Mouse (Mus musculus): ENCODE measurements around the gene Robo1.

Gene Robo1

GRCm38 (mm10) chr16:72307537-72308330 lies at the start of gene Robo1:
Gene Robo1 (plus strand): TSS chr16:72308306.
- no peak for DNase-seq

GRCm38 (mm10) chr16:72267839-72268238 lies 40.3 kb upstream of the Robo1 start:
- DNase-seq = no peak

DNA sequence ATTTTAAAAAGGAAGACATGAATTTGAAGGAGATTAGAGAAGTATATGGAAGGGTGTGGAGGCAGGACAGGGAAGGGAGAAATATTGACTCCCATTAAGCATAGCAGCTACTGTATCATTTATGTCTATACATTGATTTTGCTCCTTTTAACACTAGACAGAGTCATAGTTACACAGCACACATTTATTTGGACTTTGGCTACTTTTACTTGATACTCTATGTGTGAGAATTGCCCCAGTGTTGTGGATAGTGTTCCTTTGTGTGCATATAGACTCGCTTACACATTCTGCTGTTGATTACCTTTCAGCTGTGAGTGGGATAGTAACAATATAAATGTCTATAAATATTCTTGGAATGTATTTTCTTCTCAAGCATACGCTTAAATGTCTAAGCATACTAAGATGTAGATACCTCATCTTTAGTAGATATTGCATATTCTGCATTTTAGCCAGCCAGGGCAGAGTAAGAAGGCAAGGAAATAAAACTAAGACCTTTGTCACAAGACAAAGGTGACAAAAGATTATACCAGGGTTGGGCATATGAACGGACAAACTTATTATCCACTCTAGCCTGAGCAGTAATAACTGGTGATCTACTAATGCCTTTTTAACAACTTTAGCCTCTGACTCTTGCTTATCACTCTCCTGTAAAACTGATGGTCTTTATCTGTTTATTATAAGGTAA lies 31.6 kb upstream of the Robo1 start:
- DNase-seq = no peak

DNA sequence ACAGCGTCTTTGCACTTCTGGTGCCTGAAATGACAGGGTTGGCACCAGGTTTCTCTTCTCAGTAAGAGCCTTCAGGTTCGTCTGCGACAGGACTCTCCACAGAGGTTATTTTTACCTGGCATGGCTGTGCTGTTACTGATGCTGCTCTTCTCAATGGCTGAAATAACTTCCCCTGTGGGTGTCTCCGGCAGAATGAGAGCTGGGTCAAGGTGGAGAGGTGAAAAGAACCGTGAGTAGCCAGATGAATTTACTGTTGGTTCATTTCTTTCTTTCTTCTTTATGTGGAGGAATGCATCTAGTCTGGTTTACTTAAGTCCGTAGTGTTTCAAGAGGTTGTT lies 194 bp downstream of the Robo1 start:
- no peak for DNase-seq

- no peak for DNase-seq
Observed at GRCm38 (mm10) chr16:72327321-72327720, 19.2 kb downstream of the Robo1 start.

DNA sequence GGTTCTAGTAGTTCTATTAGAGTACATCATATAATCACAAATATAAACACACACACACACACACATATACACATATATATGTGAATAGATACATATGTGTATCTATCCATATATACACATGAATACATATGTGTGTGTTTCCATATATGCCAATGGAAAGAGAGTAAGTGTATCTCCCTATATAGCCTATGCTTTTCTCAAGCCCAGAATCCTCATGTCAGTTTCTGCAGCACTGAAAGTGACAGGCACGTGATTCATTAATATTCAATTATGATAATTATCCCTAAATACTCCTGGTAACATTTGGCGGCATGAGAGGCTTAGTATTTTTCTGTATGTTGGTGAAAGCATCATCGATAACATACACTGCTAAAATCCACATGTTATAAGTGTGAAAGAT lies 20.5 kb downstream of the Robo1 start:
- DNase-seq = no peak

DNA sequence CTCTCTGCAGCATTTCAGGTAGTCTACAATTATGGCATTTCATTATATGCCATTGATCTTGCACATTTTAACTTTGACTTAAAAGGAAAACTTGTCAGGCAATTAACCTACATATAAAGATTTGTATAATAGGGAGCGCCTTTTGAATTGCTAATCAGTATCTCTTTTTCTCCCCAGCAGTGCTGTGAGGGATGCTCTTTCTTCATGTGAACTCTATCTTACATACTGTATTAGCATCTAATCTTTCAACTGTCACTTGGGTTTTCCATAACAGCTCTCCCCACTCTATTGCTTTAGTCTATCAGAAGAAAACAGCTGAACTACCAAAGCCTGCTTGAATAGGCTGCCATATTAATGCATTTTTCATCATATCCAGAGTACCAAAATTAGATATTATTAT lies 29.7 kb downstream of the Robo1 start:
- no peak for DNase-seq

- DNase-seq = no peak
Observed at GRCm38 (mm10) chr16:72350422-72350821, 42.3 kb downstream of the Robo1 start.

- no peak for DNase-seq
Observed at GRCm38 (mm10) chr16:72356515-72357357, 48.6 kb downstream of the Robo1 start.

DNA sequence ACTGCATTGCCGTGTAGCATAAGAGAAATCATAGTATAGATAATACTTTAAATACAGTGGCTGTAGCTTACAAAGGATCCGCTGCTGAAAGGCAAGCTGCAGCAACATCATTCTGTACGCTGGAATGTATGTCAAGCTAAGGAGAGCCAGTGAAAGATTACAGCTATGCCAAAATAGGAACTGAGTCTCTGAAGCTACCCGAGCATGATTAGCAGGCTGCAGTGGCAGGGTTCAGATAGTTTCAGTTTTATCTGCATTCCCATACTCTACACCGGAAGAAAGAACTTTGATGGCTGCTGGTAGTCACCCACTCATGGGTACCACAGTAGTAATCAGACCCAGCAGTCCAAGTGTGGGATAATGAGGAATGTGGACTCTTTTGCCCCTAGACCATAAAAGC lies 68.8 kb downstream of the Robo1 start:
- DNase-seq = no peak

GRCm38 (mm10) chr16:72381819-72382218 lies 73.7 kb downstream of the Robo1 start:
- no peak for DNase-seq

- no peak for DNase-seq
Observed at GRCm38 (mm10) chr16:72383566-72383965, 75.5 kb downstream of the Robo1 start.

GRCm38 (mm10) chr16:72393512-72393911 lies 85.4 kb downstream of the Robo1 start:
- no peak for DNase-seq

- no peak for DNase-seq
Observed at GRCm38 (mm10) chr16:72398811-72399210, 90.7 kb downstream of the Robo1 start.

DNA sequence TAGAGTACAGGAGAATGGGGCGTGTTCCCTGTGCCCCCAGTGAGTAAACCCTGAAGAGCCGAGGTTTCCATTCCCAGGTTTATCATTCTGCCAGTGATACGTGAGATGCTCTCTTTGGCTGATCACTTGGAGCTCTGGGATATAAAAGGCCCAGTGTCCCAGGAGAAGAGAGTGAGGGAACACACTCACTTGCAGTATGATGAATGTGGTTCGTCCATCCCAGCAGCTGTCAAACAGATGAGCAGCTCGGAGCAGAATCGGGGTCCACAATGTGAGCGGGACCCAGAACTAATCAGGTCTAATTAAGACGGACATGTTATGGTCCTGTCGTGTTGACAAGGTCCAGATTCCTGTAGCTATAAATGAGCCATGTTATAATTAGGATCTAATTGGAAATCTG lies 94.3 kb downstream of the Robo1 start:
- DNase-seq = no peak

DNA sequence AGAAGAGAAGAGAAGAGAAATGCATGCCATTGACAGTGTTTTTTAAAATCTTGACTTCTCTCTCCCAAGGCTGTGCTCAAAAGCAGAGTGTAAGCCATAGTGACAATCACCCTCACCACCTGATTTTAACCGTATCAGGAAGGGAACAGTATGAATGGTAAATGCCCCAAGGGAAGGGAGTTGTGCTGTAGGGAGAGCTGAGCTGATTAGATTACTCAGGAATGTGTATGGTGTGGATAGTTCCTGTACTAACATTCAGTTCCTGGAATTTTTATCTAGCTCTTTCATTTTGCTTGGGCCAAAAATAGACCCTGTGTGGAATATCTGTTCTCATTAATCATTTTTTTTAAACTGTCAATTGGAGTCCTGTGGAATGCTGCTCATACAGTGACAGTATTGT lies 101.7 kb downstream of the Robo1 start:
- no peak for DNase-seq

DNA sequence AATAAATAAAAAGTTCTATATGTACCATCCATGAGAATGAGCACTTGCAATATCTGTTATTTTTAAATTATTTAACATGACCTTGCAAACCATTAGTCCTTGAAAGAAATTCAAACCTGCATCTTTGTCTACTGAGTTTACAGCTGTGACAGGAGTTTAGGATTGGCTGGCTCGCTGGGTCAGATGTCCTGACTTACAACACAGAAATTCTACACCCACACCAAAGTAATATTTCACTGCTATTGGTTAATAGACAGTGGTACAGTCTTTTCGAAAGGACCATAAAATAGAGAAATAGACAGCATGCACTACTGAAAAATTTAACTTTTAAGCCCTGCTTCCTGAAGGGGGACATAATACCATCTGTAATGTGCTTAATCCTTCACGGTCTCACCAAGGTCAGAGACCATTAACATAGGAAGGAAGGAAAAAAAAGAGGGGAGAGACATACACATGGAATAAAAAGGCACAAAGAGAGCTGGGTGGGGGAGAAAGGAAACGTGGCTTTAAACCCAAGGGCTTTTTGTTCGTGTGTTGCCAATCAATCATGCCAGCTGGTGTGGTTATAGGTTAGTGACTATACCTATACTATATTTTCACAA lies 103.7 kb downstream of the Robo1 start:
- no peak for DNase-seq

DNA sequence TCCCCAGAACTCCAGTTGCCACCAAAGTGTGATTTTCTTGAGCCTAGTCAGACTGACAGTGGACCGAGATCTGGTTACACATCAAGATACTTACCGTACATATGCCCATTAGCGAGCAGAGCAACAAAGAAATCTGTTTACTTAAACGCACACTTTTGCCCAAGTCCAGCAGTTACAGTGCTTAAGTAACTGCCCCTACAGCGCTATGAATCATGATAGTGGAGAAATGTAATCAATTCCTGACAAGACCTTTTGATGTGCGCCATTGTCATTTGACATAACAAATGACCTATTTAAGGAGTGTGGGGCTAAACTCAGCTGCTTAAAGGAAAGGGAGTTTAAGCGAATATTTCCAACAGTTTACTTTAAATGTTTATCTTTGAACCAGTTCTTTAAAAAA lies 104.8 kb downstream of the Robo1 start:
- DNase-seq = no peak

GRCm38 (mm10) chr16:72419328-72420066 lies 111.4 kb downstream of the Robo1 start:
- DNase-seq = no peak

DNA sequence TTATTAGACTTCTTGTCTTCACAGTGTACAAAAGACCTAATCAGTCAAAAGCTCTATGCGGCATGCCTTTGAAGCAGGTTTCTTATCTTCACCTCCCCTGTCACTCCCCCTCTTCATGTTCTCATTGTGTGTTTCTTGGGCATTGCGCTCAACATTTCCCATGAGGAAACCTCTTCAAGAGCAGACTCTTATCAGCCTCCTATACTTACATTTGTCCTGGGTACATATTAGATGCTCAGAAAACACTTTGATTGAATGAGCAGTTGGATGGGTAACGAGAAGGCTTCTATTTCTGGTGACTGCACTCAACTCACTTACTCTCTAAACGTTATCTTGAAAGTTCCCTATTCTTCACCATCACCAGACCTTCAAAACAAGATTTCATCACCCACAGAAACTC lies 114.3 kb downstream of the Robo1 start:
- no peak for DNase-seq

DNA sequence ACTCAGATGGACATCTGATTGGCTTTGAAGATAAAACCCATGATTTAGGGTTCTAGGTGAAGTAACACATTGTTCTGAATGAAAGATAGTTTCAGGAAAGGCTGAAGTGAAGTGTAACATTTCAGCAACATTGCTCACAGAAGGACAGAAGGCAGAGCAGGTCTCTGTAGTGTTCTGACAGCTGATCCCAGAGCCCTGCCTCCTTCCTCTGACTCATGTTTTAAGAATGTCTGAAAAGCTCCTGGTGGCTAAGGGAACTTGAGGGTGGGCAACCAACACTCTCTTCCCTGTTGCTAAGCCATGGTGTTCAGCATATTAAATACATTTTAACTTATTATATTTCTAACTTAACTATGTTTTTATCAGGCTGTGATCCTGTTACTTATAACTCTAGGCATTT lies 126.3 kb downstream of the Robo1 start:
- no peak for DNase-seq

- no peak for DNase-seq
Observed at GRCm38 (mm10) chr16:72444428-72445135, 136.5 kb downstream of the Robo1 start.

All from layer of hippocampus, adult 9-11 months (tissue).